16 mouse cellular contexts compared by ENCODE assay signal in genomic region chr11:24361998-24362687, GRCm38 (mm10).
DNase-seq lines count a peak whose midpoint lies in the region; ATAC-seq lines count a peak whose summit lies in the region.
"Had no signal": no experiment of that assay in that cellular context is flagged by ENCODE, and none has a peak within 500 bp of the region (broad histone marks: within the 10 kb centered on the region; RNA-seq: fewer than 3 reads in every experiment).

No protein-coding gene starts in this region.

- H3K4me2 ChIP-seq in hindbrain, embryonic 11.5 days (replicated peaks; ENCODE audit: low read depth, low read length) = no peak overlapping the region
- no peak overlapping the region for H3K4me2 ChIP-seq in hindbrain, embryonic 14.5 days (replicated peaks)
- H3K4me2 ChIP-seq in embryonic facial prominence, embryonic 11.5 days (ENCODE audit: low read depth, low read length) = no peak overlapping the region
- no peak overlapping the region for H3K4me2 ChIP-seq in hindbrain, embryonic 13.5 days
- no peak overlapping the region for H3K4me2 ChIP-seq in neural tube, embryonic 13.5 days
- H3K4me2 ChIP-seq: hindbrain, embryonic 15.5 days; liver, embryonic 12.5 days had no signal

- H3K4me3 ChIP-seq in hindbrain, embryonic 11.5 days (ENCODE audit: low read depth, low read length) = no peak overlapping the region
- H3K4me3 ChIP-seq in hindbrain, embryonic 14.5 days (replicated peaks; ENCODE audit: low read length) = no peak overlapping the region
- no peak overlapping the region for H3K4me3 ChIP-seq in embryonic facial prominence, embryonic 11.5 days (ENCODE audit: low read depth, low read length)
- H3K4me3 ChIP-seq in hindbrain, embryonic 13.5 days = no peak overlapping the region
- H3K4me3 ChIP-seq in neural tube, embryonic 13.5 days = no peak overlapping the region
- H3K4me3 ChIP-seq: heart, embryonic 10.5 days; hindbrain, embryonic 15.5 days; liver, embryonic 12.5 days; myocyte had no signal

- H3K27me3 ChIP-seq in hindbrain, embryonic 11.5 days (ENCODE audit: control insufficient read depth, insufficient read depth, low read length) = no peaks in the 10 kb centered on the region
- H3K27me3 ChIP-seq in hindbrain, embryonic 14.5 days (ENCODE audit: control insufficient read depth, insufficient read depth, low read length) = peaks cover 6% of the 10 kb centered on the region; the same call in 1 of the 2 replicates
- no peaks in the 10 kb centered on the region for H3K27me3 ChIP-seq in embryonic facial prominence, embryonic 11.5 days (ENCODE audit: control insufficient read depth, insufficient read depth, low read length)
- 0 out of 2 replicates have a peak, but pooled peaks cover 8% of the 10 kb centered on the region for H3K27me3 ChIP-seq in hindbrain, embryonic 13.5 days
- H3K27me3 ChIP-seq in neural tube, embryonic 13.5 days = peaks cover 8% of the 10 kb centered on the region
- H3K27me3 ChIP-seq: hindbrain, embryonic 15.5 days; liver, embryonic 12.5 days had no signal

- ATAC-seq in hindbrain, embryonic 11.5 days (ENCODE audit: low FRiP score) = peak; percentile 50; the same call in 1 of the 2 replicates
- no peak; the same call in 1 of the 2 replicates for ATAC-seq in hindbrain, embryonic 14.5 days (ENCODE audit: low FRiP score)
- peak; percentile 84 for ATAC-seq in embryonic facial prominence, embryonic 11.5 days (replicated peaks; ENCODE audit: insufficient number of reproducible peaks, low FRiP score, low TSS enrichment, low read depth)
- peak; percentile 30; the same call in 1 of the 2 replicates for ATAC-seq in hindbrain, embryonic 13.5 days (ENCODE audit: low FRiP score)
- no peak for ATAC-seq in neural tube, embryonic 13.5 days (ENCODE audit: low read depth)
- ATAC-seq: liver, embryonic 12.5 days had no signal

- 55% methylated on average over 6 of the region's 6 CpGs for WGBS in hindbrain, embryonic 11.5 days
- WGBS in hindbrain, embryonic 14.5 days = 42% methylated on average over 6 of the region's 6 CpGs
- 30% methylated on average over 6 of the region's 6 CpGs for WGBS in embryonic facial prominence, embryonic 11.5 days
- WGBS in hindbrain, embryonic 13.5 days = 38% methylated on average over 6 of the region's 6 CpGs
- 45% methylated on average over 6 of the region's 6 CpGs for WGBS in neural tube, embryonic 13.5 days

- H3K9me3 ChIP-seq in hindbrain, embryonic 11.5 days (ENCODE audit: control insufficient read depth, low read length) = no peaks in the 10 kb centered on the region
- no peaks in the 10 kb centered on the region for H3K9me3 ChIP-seq in hindbrain, embryonic 14.5 days (ENCODE audit: control insufficient read depth, low read length)
- H3K9me3 ChIP-seq in embryonic facial prominence, embryonic 11.5 days (replicated peaks; ENCODE audit: control insufficient read depth, low read length) = no peaks in the 10 kb centered on the region
- no peaks in the 10 kb centered on the region for H3K9me3 ChIP-seq in hindbrain, embryonic 13.5 days
- H3K9me3 ChIP-seq in neural tube, embryonic 13.5 days = no peaks in the 10 kb centered on the region
- H3K9me3 ChIP-seq: heart, embryonic 10.5 days; hindbrain, embryonic 15.5 days; liver, embryonic 12.5 days had no signal

- 0 out of 2 replicates have a peak overlapping the region, but pooled peaks have one; percentile 36 for H3K27ac ChIP-seq in hindbrain, embryonic 11.5 days (ENCODE audit: low read depth, low read length)
- no peak overlapping the region for H3K27ac ChIP-seq in hindbrain, embryonic 14.5 days
- H3K27ac ChIP-seq in embryonic facial prominence, embryonic 11.5 days (replicated peaks; ENCODE audit: low read depth, low read length) = peak overlapping the region; percentile 87
- peak overlapping the region; percentile 58; the same call in 1 of the 2 replicates for H3K27ac ChIP-seq in hindbrain, embryonic 13.5 days
- 0 out of 2 replicates have a peak overlapping the region, but pooled peaks have one; percentile 29 for H3K27ac ChIP-seq in neural tube, embryonic 13.5 days (replicated peaks)
- H3K27ac ChIP-seq: hindbrain, embryonic 15.5 days; kidney, postnatal 0 days; liver, embryonic 12.5 days had no signal

- peak; percentile 45 for DNase-seq in hindbrain, embryonic 11.5 days (ENCODE audit: low spot score)
- no peak for DNase-seq in hindbrain, embryonic 14.5 days (ENCODE audit: low spot score)
- DNase-seq in embryonic facial prominence, embryonic 11.5 days (ENCODE audit: low spot score) = peak; percentile 88
- DNase-seq in Muller cell, postnatal 12 days (ENCODE audit: inconsistent ontology term) = no peak
- DNase-seq in spleen, adult 18-20 months = no peak
- no peak for DNase-seq in adrenal gland, postnatal 4 days (ENCODE audit: low spot score in 2 of 2)
- DNase-seq: B cell, adult 2 months; cerebellum, postnatal 10 days; lung, postnatal 10 days had no signal

- peaks cover 10% of the 10 kb centered on the region for H3K4me1 ChIP-seq in hindbrain, embryonic 11.5 days (replicated peaks; ENCODE audit: control insufficient read depth, insufficient read depth, low read length)
- H3K4me1 ChIP-seq in hindbrain, embryonic 14.5 days (replicated peaks; ENCODE audit: control insufficient read depth, insufficient read depth, low read length) = peaks cover 11% of the 10 kb centered on the region; the same call in 1 of the 2 replicates
- peaks cover 4% of the 10 kb centered on the region for H3K4me1 ChIP-seq in embryonic facial prominence, embryonic 11.5 days (ENCODE audit: control insufficient read depth, insufficient read depth, low read length)
- H3K4me1 ChIP-seq in hindbrain, embryonic 13.5 days (replicated peaks) = peaks cover 25% of the 10 kb centered on the region
- peaks cover 24% of the 10 kb centered on the region for H3K4me1 ChIP-seq in neural tube, embryonic 13.5 days (replicated peaks)
- H3K4me1 ChIP-seq: liver, embryonic 12.5 days had no signal

- no peak overlapping the region for H3K9ac ChIP-seq in hindbrain, embryonic 11.5 days (ENCODE audit: low read depth, low read length)
- no peak overlapping the region for H3K9ac ChIP-seq in hindbrain, embryonic 14.5 days
- H3K9ac ChIP-seq in embryonic facial prominence, embryonic 11.5 days (replicated peaks; ENCODE audit: low read length) = peak overlapping the region; percentile 1; the same call in 1 of the 2 replicates
- H3K9ac ChIP-seq in hindbrain, embryonic 13.5 days = no peak overlapping the region
- H3K9ac ChIP-seq in neural tube, embryonic 13.5 days = no peak overlapping the region
- H3K9ac ChIP-seq: hindbrain, embryonic 15.5 days; liver, embryonic 12.5 days had no signal

- H3K36me3 ChIP-seq in hindbrain, embryonic 11.5 days (ENCODE audit: control insufficient read depth, insufficient read depth, low read length) = no peaks in the 10 kb centered on the region
- no peaks in the 10 kb centered on the region for H3K36me3 ChIP-seq in hindbrain, embryonic 14.5 days (replicated peaks; ENCODE audit: control insufficient read depth, insufficient read depth)
- no peaks in the 10 kb centered on the region for H3K36me3 ChIP-seq in embryonic facial prominence, embryonic 11.5 days (replicated peaks; ENCODE audit: control insufficient read depth, insufficient read depth, low read depth, low read length)
- H3K36me3 ChIP-seq in hindbrain, embryonic 13.5 days = no peaks in the 10 kb centered on the region
- H3K36me3 ChIP-seq in neural tube, embryonic 13.5 days = no peaks in the 10 kb centered on the region
- H3K36me3 ChIP-seq: heart, embryonic 10.5 days; hindbrain, embryonic 15.5 days; liver, embryonic 12.5 days had no signal

Comparison
In these comparisons a context has a peak if more than half of its experiments do, and no peak if none do; other contexts are left out.
1. ATAC-seq: peak in hindbrain, embryonic 11.5 days (single experiment), embryonic facial prominence, embryonic 11.5 days (single experiment) and hindbrain, embryonic 13.5 days (single experiment); none in hindbrain, embryonic 14.5 days (single experiment) and neural tube, embryonic 13.5 days (single experiment).
2. DNase-seq: peak in hindbrain, embryonic 11.5 days (single experiment) and embryonic facial prominence, embryonic 11.5 days (single experiment); none in hindbrain, embryonic 14.5 days (single experiment), Muller cell, postnatal 12 days (single experiment), spleen, adult 18-20 months (0 of 2) and adrenal gland, postnatal 4 days (0 of 2).